Mouse (Mus musculus) activated CD4-positive, CD25-positive, alpha-beta regulatory T cell, adult 4 months (primary cell): ENCODE data around the gene Spem2. TPM values are rescaled to one million over a fixed set of nuclear protein-coding genes. Genes with fewer than 3 reads are reported as not detected.

Source experiments
- ATAC-seq: one replicate; pipeline ENCODE4 v1.8.0; 2017
- polyA plus RNA-seq, 2 experiments: library from polyadenylated mRNA; unstranded; fragments of 100-300 nt; shearing (Covaris generic); gene quantifications; one replicate each; pipeline ENCODE4 v1.2.1; 2017

The Spem2 gene
- polyA plus RNA-seq, 2 experiments from 2014 or later, result not detected

- ATAC-seq, result no peak
These were observed 20.3 kb downstream of the Spem2 start for GRCm38 (mm10) chr11:69797924-69798323.

DNA sequence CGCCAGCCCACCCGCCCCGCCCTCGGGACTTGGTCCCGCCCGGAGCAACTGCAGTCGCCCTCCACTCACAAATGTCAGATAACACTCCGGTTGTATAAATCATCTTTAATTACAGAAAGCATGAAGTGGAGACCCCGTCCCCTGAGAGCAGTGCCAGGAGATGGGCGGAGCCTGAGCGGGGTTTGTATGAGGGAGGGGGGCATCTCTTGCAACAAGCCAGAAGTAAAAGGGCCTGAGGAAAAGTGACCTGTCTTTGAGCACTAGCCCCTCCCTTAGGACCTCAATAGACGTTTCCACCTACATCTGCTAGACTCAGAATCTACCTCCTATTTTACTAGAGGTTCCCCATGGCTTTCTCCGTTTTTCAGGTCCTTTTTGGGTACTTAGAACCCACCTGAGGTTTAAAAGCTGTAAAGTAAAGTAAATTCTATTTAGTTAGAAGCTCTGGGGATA, 22.3 kb downstream of the Spem2 start:
- no peak for ATAC-seq

DNA sequence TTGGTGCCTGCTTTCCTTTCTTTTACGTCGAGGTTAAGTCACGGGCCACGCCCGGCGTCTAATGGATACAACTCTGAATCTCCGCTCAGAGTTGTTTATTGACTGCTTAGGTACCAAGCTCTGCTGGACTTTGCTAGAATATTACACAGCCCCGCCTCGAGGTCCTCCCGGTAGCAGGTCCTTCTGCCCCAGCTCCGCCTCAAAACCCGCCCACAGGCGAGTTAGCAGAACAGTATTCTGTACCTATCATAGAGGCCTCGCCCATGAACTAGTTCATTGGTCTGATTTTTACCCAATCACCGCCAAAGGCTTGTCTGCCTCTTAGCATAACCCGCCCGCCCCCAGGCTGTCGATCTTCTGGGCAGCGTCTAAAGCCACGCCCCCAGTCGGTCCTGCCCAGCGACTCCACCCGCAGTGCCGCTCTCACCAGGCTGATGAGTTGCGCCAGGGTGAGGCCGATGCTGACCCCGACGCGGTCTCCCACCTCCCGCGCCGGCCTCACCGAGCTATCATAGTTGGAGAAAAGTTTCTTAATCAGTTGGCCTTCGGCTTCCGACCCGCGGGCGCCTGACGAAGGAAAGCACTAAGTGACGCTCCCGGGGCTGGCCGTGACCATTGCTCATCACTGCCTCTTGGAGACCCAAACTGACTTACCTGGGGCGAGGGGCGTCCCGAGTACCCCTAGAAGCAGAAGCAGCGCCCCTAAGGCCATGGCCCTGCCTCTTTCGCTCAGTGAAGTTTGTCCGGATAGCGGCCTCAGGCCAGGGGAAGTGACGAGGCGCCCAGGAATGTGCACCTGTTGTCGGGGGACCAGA, 22.9 kb downstream of the Spem2 start, which contains the start of gene Chrnb1:
Gene Chrnb1, minus strand, starts transcription at position 776 of the 815 bp plus-strand sequence.
- ATAC-seq, result peak; percentile 100

DNA sequence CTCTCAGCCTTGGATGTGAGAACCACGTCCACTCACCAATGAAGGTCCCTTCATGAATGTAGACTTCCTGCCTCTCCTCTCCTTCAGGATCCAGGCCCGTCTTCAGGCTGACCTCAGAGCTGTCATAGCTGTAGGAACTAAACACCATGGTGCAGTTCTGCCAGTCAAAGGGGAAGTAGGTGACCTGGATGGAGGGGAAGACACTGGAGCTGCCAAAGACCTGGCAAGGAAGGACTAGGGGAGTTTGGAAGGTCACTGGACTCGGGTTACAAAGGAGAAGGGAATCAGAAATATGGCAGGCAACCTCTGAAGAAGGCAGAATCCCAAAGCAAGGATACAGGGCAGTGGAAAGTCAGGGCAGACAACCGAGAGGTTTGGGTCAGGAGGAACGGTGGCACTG, 24.8 kb downstream of the Spem2 start:
- no peak for ATAC-seq

DNA sequence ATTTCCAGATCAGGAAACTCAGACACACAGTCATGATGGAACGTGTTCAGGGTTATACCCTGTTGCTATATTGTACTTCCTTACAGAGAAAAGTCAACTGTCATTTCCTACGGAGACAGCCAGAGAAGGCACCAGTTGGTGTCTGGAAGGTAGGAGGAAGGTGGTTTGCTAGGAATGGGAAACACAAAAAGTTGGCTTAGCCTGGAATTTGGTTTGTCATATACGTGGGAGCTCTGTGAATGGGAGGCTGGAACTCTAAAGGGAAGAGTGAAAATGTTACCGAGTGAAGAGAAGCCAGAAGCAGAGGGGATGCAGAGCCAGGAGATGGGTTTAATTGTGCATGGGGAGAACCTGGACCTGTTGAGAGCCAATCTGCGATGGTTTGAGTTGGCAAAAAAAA, 26.8 kb downstream of the Spem2 start:
- ATAC-seq, result no peak

DNA sequence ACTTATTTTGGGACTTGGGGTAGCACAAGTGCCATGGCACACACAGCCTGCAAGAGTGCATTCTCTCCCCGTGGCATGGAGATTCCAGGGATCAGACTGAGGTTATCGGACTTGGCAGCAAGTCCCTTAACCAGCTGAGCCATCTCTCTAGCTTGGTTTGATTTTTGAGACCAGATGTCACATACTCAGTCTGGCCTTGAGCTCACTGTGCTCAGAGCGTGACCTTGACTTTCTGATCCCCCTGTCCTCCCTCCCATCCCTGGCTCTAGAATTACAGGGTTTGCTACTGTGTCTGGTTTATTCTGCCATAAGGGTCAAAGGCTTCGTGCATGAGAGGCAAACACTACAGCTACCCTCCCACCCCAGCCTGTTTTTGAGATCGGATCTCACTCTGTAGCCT, 28.8 kb downstream of the Spem2 start:
- ATAC-seq, result no peak

DNA sequence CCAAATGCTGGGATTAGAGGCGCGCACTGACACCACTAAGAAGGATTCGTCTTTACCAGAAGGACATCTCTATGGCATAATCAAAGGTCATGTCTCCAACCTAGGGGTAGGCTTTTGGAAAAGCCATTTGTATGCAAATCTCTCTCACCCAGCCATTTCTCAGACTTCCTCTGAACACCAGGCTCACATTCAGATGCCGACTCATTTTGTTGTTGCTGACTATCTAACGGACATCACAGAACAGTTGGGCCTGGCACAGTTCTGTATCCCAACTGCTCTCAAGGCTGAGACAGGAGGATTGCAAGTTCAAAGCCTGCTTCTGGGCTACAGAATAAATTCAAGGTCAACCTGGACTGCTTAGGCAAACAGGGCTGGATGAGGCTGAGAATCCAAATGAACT, 31.0 kb downstream of the Spem2 start:
- no peak for ATAC-seq

- no peak for ATAC-seq
These were observed 33.4 kb downstream of the Spem2 start for GRCm38 (mm10) chr11:69784793-69785272.

- no peak for ATAC-seq
These were observed 36.4 kb downstream of the Spem2 start for GRCm38 (mm10) chr11:69781828-69782227.

DNA sequence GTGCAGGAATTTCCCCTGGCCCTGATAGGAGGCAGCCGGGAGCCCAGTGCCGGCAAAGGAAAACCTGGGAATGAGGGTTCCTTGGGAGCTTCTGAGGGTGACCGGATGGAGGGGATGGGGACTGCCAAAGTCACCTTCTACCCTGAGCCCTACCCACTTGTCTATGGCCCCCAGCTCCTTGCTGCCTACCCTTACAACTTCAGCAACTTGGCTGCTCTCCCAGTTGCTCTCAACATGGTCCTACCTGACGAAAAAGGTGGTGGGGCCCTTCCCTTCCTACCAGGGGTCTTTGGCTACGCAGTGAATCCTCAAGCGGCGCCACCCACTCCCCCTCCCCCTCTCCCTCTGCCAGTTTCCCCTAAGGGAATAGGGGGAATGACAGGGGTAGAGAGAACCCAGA, 39.3 kb downstream of the Spem2 start:
- ATAC-seq, result no peak

DNA sequence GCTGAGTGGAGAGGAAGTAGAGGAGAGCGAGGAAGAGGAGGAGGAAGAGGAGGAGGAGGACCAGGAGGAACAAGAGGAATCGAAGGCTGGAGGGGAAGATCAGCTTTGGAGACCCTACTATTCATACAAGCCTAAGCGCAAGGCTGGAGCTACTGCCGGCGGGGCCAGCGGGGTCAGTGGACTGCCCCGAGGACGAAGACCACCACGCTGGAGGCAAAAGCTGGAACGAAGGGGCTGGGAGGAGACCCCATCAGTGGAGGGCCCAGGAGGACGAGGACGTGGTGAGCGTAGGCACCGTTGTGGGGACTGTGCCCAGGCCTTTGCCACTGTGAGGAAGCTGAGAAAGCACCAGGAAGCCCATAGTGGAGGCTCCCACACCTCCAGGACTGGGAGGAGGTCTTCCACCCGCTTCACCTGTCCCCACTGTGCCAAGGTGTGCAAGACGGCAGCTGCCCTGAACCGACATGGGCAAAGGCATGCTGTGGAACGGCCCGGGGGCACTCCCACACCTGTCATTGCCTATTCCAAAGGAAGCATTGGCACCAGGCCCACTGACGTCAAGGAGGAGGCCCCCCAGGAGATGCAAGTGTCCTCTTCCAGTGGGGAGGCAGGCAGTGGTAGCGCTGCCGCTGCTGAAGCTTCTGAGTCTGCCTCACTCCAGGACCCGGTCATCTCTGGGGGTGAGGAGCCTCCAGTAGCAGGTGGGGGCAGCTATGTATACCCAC, 39.8 kb downstream of the Spem2 start:
- ATAC-seq, result no peak

- ATAC-seq, result no peak
These were observed 40.6 kb downstream of the Spem2 start for GRCm38 (mm10) chr11:69777504-69778257.

DNA sequence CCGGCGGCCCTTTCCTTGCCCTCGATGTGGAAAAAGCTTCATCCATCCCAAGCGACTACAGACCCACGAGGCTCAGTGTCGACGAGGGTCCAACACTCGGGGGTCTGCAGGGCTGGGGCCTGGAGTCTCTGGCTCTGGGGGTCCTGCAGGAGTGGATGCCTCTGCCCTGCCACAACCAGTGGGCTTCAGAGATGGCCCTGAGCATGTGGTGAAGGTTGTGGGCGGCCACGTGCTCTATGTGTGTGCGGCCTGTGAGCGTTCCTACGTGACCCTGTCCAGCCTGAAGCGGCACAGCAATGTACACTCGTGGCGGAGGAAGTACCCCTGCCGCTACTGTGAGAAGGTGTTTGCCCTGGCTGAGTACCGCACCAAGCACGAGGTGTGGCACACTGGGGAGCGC, 41.8 kb downstream of the Spem2 start:
- ATAC-seq, result no peak

DNA sequence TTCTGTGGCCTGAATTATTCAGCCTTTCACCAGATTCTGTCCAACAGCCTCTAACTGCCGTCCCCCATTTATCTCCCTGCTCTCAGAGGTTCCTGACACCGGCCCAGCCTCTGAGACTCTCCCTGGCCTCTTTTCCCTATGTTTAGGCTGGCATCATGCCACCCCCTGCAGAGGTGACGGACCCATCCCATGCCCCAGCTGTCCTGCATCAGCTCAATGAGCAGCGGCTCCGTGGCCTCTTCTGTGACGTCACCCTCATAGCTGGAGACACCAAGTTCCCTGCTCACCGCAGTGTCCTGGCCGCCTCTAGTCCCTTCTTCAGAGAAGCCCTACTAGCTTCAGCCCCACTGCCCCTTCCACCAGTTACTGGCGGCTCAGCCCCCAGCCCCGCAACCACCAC, 42.5 kb downstream of the Spem2 start:
- no peak for ATAC-seq

- no peak for ATAC-seq
These were observed 43.3 kb downstream of the Spem2 start for GRCm38 (mm10) chr11:69774961-69775360.

DNA sequence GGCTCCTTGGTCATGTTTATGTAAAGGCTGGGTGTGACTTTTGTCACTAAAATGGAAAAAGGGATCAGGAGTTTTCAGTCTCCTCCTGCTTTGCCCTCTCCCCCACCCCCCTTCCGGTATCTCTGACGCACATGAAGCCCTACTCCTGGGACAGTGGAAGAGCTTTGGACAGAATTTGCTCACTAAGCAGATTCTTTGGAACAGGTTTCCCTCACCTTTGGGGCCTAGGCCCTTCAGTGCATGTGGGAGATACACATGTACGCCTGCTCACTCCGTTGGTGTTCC, 50.7 kb downstream of the Spem2 start:
- no peak for ATAC-seq

DNA sequence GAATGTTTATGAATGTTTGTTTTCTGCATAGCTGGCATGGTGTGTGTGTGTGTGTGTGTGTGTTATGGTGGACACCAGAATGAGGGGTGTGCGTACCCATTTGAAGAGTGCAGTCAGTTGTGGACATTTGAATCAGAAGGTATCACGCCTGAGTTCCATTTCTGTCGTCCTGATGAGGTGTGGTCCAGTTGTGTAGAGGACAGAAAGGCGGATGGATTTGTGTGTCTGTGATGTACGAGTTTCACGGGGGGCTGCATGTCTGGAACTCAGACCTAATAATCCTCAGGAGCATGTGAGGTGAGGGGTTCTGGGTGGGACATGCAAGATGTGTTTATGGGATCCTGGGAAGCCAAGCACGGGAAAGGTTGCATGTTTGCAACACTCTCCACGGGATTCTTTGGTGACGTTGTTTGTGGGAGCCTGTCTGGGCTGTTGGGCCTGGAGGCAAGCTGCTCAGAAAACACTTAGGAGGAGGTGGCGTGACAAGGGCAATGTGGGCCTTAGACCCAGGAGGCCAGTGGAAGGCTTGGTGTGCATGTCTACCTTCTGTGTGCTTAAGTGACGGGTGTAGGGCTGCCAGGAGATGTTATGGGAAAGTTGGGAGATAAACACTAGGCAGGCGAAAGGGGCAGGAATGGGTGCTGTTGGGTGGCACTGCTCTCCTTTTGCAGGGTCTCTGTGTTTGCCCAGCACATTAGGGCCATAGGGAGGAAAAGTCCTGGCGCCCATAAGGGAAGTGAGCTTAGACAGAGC, 51.2 kb downstream of the Spem2 start:
- ATAC-seq, result no peak

Other genes starting within 250 kb of the Spem2 start
- gene Wrap53, start 238.2 kb downstream of the Spem2 start, polyA plus RNA-seq, result 10 to 100 TPM; 25.6 to 27.6 TPM
- gene Trp53, start 238.1 kb downstream of the Spem2 start, polyA plus RNA-seq, result 100 to 1,000 TPM; 231 to 302 TPM
- under 1 TPM in 1 of 2 experiments, not detected in 1; 0.46 TPM for gene Atp1b2, start 212.5 kb downstream of the Spem2 start, polyA plus RNA-seq
- gene Shbg, start 200.6 kb downstream of the Spem2 start, polyA plus RNA-seq, result not detected
- gene Sat2, start 196.4 kb downstream of the Spem2 start, polyA plus RNA-seq, result not detected
- 1 to 10 TPM; 6.5 to 7.1 TPM for gene Fxr2, start 185.5 kb downstream of the Spem2 start, polyA plus RNA-seq
- not detected for gene Sox15, start 163.2 kb downstream of the Spem2 start, polyA plus RNA-seq
- 10 to 100 TPM; 41.3 to 59.7 TPM for gene Mpdu1, start 155.8 kb downstream of the Spem2 start, polyA plus RNA-seq
- gene Cd68, start 152.3 kb downstream of the Spem2 start, polyA plus RNA-seq, result 1 to 10 TPM; 3.3 to 5.3 TPM
- 100 to 1,000 TPM; 202 to 297 TPM for gene Eif4a1, start 146.0 kb downstream of the Spem2 start, polyA plus RNA-seq
- 10 to 100 TPM; 32.7 to 33.0 TPM for gene Senp3, start 136.4 kb downstream of the Spem2 start, polyA plus RNA-seq
- not detected for gene Tnfsf13, start 132.7 kb downstream of the Spem2 start, polyA plus RNA-seq
- not detected for gene Tnfsf12, start 122.6 kb downstream of the Spem2 start, polyA plus RNA-seq
- gene Tnfsfm13, start 122.4 kb downstream of the Spem2 start, polyA plus RNA-seq, result not detected
- gene Polr2a, start 59.8 kb downstream of the Spem2 start, polyA plus RNA-seq, result 10 to 100 TPM; 24.0 to 28.8 TPM
- not detected for gene Slc35g3, start 56.5 kb downstream of the Spem2 start, polyA plus RNA-seq
- 1 to 10 TPM; 7.8 to 8.1 TPM for gene Zbtb4, start 52.6 kb downstream of the Spem2 start, polyA plus RNA-seq
- gene Chrnb1, start 22.5 kb downstream of the Spem2 start, polyA plus RNA-seq, result 1 to 10 TPM in 1 of 2 experiments, under 1 TPM in 1; 0.66 to 4.1 TPM
- not detected for gene Fgf11, start 16.6 kb downstream of the Spem2 start, polyA plus RNA-seq
- gene Tmem102, start 12.8 kb downstream of the Spem2 start, polyA plus RNA-seq, result not detected
- gene Gm39566, start 3.2 kb downstream of the Spem2 start, polyA plus RNA-seq, result under 1 TPM in 1 of 2 experiments, not detected in 1; 0.08 TPM
- gene Spem1, start 3.7 kb upstream of the Spem2 start, polyA plus RNA-seq, result not detected
- gene Nlgn2, start 19.3 kb upstream of the Spem2 start, polyA plus RNA-seq, result under 1 TPM; 0.59 to 0.66 TPM
- 100 to 1,000 TPM; 127 to 138 TPM for gene Tmem256, start 20.0 kb upstream of the Spem2 start, polyA plus RNA-seq
- 10 to 100 TPM; 15.4 to 17.5 TPM for gene Plscr3, start 27.9 kb upstream of the Spem2 start, polyA plus RNA-seq
- not detected for gene Tnk1, start 40.3 kb upstream of the Spem2 start, polyA plus RNA-seq
- gene Tmem95, start 59.6 kb upstream of the Spem2 start, polyA plus RNA-seq, result not detected
- gene Kctd11, start 62.9 kb upstream of the Spem2 start, polyA plus RNA-seq, result under 1 TPM in 1 of 2 experiments, not detected in 1; 0.56 TPM
- 100 to 1,000 TPM; 213 to 273 TPM for gene Acap1, start 77.1 kb upstream of the Spem2 start, polyA plus RNA-seq
- 1 to 10 TPM; 1.1 to 1.2 TPM for gene 2810408A11Rik, start 82.5 kb upstream of the Spem2 start, polyA plus RNA-seq
- gene Neurl4, start 82.6 kb upstream of the Spem2 start, polyA plus RNA-seq, result 1 to 10 TPM; 7.9 to 8.0 TPM
- 100 to 1,000 TPM in 1 of 2 experiments, 10 to 100 TPM in 1; 90.7 to 106 TPM for gene Gps2, start 95.4 kb upstream of the Spem2 start, polyA plus RNA-seq
- 1,000 to 10,000 TPM; 1,092 to 1,351 TPM for gene Eif5a, start 103.5 kb upstream of the Spem2 start, polyA plus RNA-seq
- not detected for gene Ybx2, start 117.3 kb upstream of the Spem2 start, polyA plus RNA-seq
- gene Slc2a4, start 129.7 kb upstream of the Spem2 start, polyA plus RNA-seq, result not detected
- not detected for gene Cldn7, start 146.3 kb upstream of the Spem2 start, polyA plus RNA-seq
- 10 to 100 TPM; 21.4 to 24.8 TPM for gene Ctdnep1, start 162.7 kb upstream of the Spem2 start, polyA plus RNA-seq
- gene Elp5, start 164.1 kb upstream of the Spem2 start, polyA plus RNA-seq, result 10 to 100 TPM; 62.1 to 69.7 TPM
- 100 to 1,000 TPM; 343 to 373 TPM for gene Gabarap, start 172.7 kb upstream of the Spem2 start, polyA plus RNA-seq
- 10 to 100 TPM; 32.1 to 44.9 TPM for gene Phf23, start 177.3 kb upstream of the Spem2 start, polyA plus RNA-seq
- gene Dvl2, start 182.1 kb upstream of the Spem2 start, polyA plus RNA-seq, result 1 to 10 TPM; 2.7 to 3.9 TPM
- gene Acadvl, start 196.9 kb upstream of the Spem2 start, polyA plus RNA-seq, result 100 to 1,000 TPM; 107 to 139 TPM
- gene Dlg4, start 198.5 kb upstream of the Spem2 start, polyA plus RNA-seq, result 10 to 100 TPM in 1 of 2 experiments, 1 to 10 TPM in 1; 9.7 to 11.6 TPM
- not detected for gene Asgr1, start 235.6 kb upstream of the Spem2 start, polyA plus RNA-seq